Mouse (Mus musculus): Measurements from ENCODE around the gene Gna13. TPM values are rescaled to one million over a fixed set of nuclear protein-coding genes. Genes with fewer than 3 reads are reported as not detected.

The Gna13 gene
- total RNA-seq, 1 experiment, result 34.8 TPM

DNA sequence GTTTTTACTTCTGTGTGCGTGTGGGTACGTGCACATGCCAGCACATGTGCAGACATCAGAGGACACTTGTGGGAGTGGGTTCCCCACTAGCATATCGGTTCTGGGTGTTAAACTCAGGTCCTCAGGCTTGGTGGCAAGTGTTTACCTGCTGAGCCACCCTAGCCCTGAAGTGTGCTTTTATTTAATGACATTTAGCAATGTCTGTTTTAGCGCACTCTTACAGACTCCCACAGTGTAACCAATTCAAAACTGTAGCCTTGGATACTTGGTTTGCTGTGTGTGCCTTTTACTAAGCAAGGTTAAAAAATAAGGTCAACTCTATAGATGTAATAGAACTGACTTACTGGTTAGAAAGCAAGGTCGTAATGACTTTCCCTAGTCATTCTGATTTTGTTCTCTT lies 3.2 kb downstream of the Gna13 start:
- H3K27ac ChIP-seq (ENCODE audit: insufficient read depth, low read depth, low read length, poor library complexity, severe bottlenecking), result no peak overlapping the region
- peaks cover 6 to 18% of the 10 kb centered on the region in 2 experiments; a peak in 3 of 4 replicates for H3K4me1 ChIP-seq (ENCODE audit: control insufficient read depth in 2 of 2, insufficient read depth in 2 of 2, low read length in 2 of 2, poor library complexity in 1 of 2)
- no peak overlapping the region for H3K4me3 ChIP-seq (ENCODE audit: insufficient read depth in 1 of 2, low read depth in 1 of 2, low read length in 2 of 2, poor library complexity in 1 of 2, severe bottlenecking in 1 of 2)
- H3K9me3 ChIP-seq (ENCODE audit: control insufficient read depth, insufficient read depth, low read depth, low read length), result no peaks in the 10 kb centered on the region
- no peak overlapping the region for H3K9ac ChIP-seq (ENCODE audit: insufficient read depth, low read depth, low read length, poor library complexity, severe bottlenecking)
- no peak for DNase-seq (ENCODE audit: low read depth, low spot score)
- TF ChIP-seq ZNF384 (IDR thresholded peaks at IDR 0.05; ENCODE audit: low read depth, low read length) (no peak), CHD2 (IDR thresholded peaks at IDR 0.05; ENCODE audit: low read depth, low read length) (no peak), ZC3H11A (IDR thresholded peaks at IDR 0.05; ENCODE audit: borderline replicate concordance, low read depth, low read length) (no peak), HCFC1 (IDR thresholded peaks at IDR 0.05; ENCODE audit: borderline replicate concordance, insufficient read depth, low read length) (no peak), MAFK (IDR thresholded peaks at IDR 0.05; ENCODE audit: insufficient read depth, low read depth, low read length) (no peak)
- peaks cover 21% of the 10 kb centered on the region for H3K36me3 ChIP-seq (ENCODE audit: control insufficient read depth, insufficient read depth, low read length, poor library complexity, severe bottlenecking)
- in situ Hi-C loops (cut with MboI; ENCODE audit: low sequenced_read_pairs in 2 of 2, unreplicated experiment in 2 of 2), result no loop called here

DNA sequence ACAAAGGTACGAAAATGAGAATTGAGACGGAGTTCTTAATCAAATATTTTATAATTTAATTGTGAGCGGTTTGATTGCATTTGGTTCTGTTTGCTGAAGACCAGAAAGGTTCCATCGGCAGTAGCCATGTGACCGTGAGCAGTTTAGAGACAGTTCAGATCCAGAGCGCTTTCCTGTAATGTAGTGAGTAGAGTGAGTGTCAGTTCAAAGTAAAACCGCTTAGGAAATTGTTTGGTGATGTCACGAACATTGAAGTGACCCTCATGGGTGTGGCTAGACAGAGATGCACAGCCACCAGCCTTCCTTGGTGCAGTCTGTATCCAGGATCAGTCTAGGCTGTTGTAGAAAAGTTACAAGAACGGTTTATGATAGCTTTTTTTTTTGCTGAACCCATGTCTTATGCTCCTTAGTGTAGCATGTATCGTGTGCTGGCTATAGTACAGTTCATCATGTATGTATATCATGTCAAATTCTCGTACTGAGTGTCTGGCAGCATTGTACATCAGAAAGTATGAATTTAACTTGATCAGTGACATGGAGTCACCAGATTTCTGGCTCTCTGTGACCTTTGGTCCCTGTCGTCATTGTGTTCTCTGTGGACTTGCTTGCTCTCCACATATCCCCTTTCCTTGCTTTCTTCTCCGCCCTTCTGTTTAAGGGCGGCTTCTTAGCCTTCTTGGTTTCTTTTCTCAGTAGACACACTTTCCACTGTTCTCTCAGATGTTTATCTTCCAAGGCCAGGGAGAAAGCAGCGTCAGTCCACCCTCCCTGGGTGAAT lies 4.4 kb downstream of the Gna13 start:
- no peak for DNase-seq (ENCODE audit: low read depth, low spot score)
- in situ Hi-C loops (cut with MboI; ENCODE audit: low sequenced_read_pairs in 2 of 2, unreplicated experiment in 2 of 2), result no loop called here
- Histone ChIP-seq H3K9ac (ENCODE audit: insufficient read depth, low read depth, low read length, poor library complexity, severe bottlenecking) (no peak overlapping the region), H3K4me1 (ENCODE audit: control insufficient read depth in 2 of 2, insufficient read depth in 2 of 2, low read length in 2 of 2, poor library complexity in 1 of 2) (peaks cover 4 to 10% of the 10 kb centered on the region in 2 experiments; a peak in 2 of 4 replicates), H3K36me3 (ENCODE audit: control insufficient read depth, insufficient read depth, low read length, poor library complexity, severe bottlenecking) (peaks cover 21% of the 10 kb centered on the region), H3K27ac (ENCODE audit: insufficient read depth, low read depth, low read length, poor library complexity, severe bottlenecking) (no peak overlapping the region), H3K9me3 (ENCODE audit: control insufficient read depth, insufficient read depth, low read depth, low read length) (no peaks in the 10 kb centered on the region), H3K4me3 (ENCODE audit: insufficient read depth in 1 of 2, low read depth in 1 of 2, low read length in 2 of 2, poor library complexity in 1 of 2, severe bottlenecking in 1 of 2) (no peak overlapping the region)
- no peak for TF ChIP-seq ZNF384 (IDR thresholded peaks at IDR 0.05; ENCODE audit: low read depth, low read length)
- TF ChIP-seq CHD2 (IDR thresholded peaks at IDR 0.05; ENCODE audit: low read depth, low read length), result no peak
- no peak for TF ChIP-seq MAFK (IDR thresholded peaks at IDR 0.05; ENCODE audit: insufficient read depth, low read depth, low read length)
- TF ChIP-seq HCFC1 (IDR thresholded peaks at IDR 0.05; ENCODE audit: borderline replicate concordance, insufficient read depth, low read length), result no peak

DNA sequence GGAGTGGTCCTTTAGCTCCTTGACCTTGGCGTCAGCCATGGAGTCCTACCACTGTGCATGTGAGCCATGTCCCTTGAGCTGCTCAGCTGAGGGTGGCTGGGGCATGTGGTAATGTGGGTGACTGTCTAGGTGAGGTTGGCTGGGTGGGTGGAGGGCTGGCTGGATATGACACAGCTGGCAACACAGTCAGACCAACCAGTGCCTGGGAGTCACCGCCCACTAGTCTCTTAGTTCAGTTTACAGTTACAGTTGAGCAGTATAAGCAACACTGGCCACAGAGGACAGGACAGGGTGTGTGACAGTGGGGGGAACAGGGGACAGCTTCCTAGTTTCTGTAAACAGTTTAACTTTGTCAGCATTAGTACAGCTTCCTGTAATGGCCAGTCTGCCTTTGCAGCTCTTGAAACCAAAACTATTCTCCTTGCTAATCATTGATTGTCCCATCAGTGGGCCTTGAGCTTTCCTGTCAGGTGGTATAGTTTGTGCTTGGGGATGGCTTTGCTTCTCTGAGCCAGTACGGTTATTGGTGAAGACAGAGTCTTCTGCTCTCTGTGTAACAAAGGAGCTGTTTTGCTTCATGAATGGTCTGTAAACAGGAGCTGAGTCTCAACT lies 6.5 kb downstream of the Gna13 start:
- DNase-seq (ENCODE audit: low read depth, low spot score), result no peak
- Histone ChIP-seq H3K4me3 (ENCODE audit: insufficient read depth in 1 of 2, low read depth in 1 of 2, low read length in 2 of 2, poor library complexity in 1 of 2, severe bottlenecking in 1 of 2) (no peak overlapping the region), H3K4me1 (ENCODE audit: control insufficient read depth in 2 of 2, insufficient read depth in 2 of 2, low read length in 2 of 2, poor library complexity in 1 of 2) (peaks cover 4 to 14% of the 10 kb centered on the region in 2 experiments; a peak in 2 of 4 replicates), H3K9ac (ENCODE audit: insufficient read depth, low read depth, low read length, poor library complexity, severe bottlenecking) (no peak overlapping the region), H3K27ac (ENCODE audit: insufficient read depth, low read depth, low read length, poor library complexity, severe bottlenecking) (no peak overlapping the region), H3K9me3 (ENCODE audit: control insufficient read depth, insufficient read depth, low read depth, low read length) (no peaks in the 10 kb centered on the region), H3K36me3 (ENCODE audit: control insufficient read depth, insufficient read depth, low read length, poor library complexity, severe bottlenecking) (peaks cover 25% of the 10 kb centered on the region)
- TF ChIP-seq ZC3H11A (IDR thresholded peaks at IDR 0.05; ENCODE audit: borderline replicate concordance, low read depth, low read length), result no peak
- TF ChIP-seq HCFC1 (IDR thresholded peaks at IDR 0.05; ENCODE audit: borderline replicate concordance, insufficient read depth, low read length), result no peak
- TF ChIP-seq MAFK (IDR thresholded peaks at IDR 0.05; ENCODE audit: insufficient read depth, low read depth, low read length), result no peak
- no peak for TF ChIP-seq ZNF384 (IDR thresholded peaks at IDR 0.05; ENCODE audit: low read depth, low read length)
- no peak for TF ChIP-seq CHD2 (IDR thresholded peaks at IDR 0.05; ENCODE audit: low read depth, low read length)
- in situ Hi-C loops (cut with MboI; ENCODE audit: low sequenced_read_pairs in 2 of 2, unreplicated experiment in 2 of 2), result no loop called here

DNA sequence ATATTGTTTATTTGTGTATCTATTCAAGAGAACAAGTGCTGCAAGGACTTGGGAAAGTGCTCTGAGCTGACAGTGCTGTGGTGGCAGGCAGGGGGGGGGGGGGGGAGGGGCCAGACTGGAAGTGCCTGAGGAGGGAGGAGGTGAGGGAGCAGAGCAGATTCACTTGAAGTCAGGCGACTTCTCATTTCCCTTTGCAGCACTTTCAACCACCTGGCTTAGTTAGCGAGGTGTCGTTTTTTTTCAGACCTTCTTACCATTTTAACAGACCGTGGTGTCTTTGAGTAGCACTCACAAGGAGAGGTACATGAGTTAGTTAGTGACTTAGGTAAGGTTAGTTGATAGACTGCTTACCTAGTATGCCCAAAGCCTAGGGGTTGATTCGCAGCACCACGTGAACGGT lies 12.8 kb downstream of the Gna13 start:
- no peak overlapping the region for H3K27ac ChIP-seq (ENCODE audit: insufficient read depth, low read depth, low read length, poor library complexity, severe bottlenecking)
- DNase-seq (ENCODE audit: low read depth, low spot score), result no peak
- 0 out of 2 replicates have a peak overlapping the region, but pooled peaks have one; percentile 48 for H3K9ac ChIP-seq (ENCODE audit: insufficient read depth, low read depth, low read length, poor library complexity, severe bottlenecking)
- peaks cover 3% of the 10 kb centered on the region; the same call in 1 of the 2 replicates for H3K36me3 ChIP-seq (ENCODE audit: control insufficient read depth, insufficient read depth, low read length, poor library complexity, severe bottlenecking)
- H3K4me3 ChIP-seq (ENCODE audit: insufficient read depth in 1 of 2, low read depth in 1 of 2, low read length in 2 of 2, poor library complexity in 1 of 2, severe bottlenecking in 1 of 2), result no peak overlapping the region
- in situ Hi-C loops (cut with MboI; ENCODE audit: low sequenced_read_pairs in 2 of 2, unreplicated experiment in 2 of 2), result no loop called here
- no peaks in the 10 kb centered on the region for H3K9me3 ChIP-seq (ENCODE audit: control insufficient read depth, insufficient read depth, low read depth, low read length)
- no peak for TF ChIP-seq MAFK (IDR thresholded peaks at IDR 0.05; ENCODE audit: insufficient read depth, low read depth, low read length)
- no peak for TF ChIP-seq ZC3H11A (IDR thresholded peaks at IDR 0.05; ENCODE audit: borderline replicate concordance, low read depth, low read length)
- no peak for TF ChIP-seq ZNF384 (IDR thresholded peaks at IDR 0.05; ENCODE audit: low read depth, low read length)
- no peak for TF ChIP-seq HCFC1 (IDR thresholded peaks at IDR 0.05; ENCODE audit: borderline replicate concordance, insufficient read depth, low read length)
- TF ChIP-seq CHD2 (IDR thresholded peaks at IDR 0.05; ENCODE audit: low read depth, low read length), result no peak
- peaks cover 3 to 12% of the 10 kb centered on the region in 2 experiments; a peak in 2 of 4 replicates for H3K4me1 ChIP-seq (ENCODE audit: control insufficient read depth in 2 of 2, insufficient read depth in 2 of 2, low read length in 2 of 2, poor library complexity in 1 of 2)

All from ES-E14 (cell line).